Mouse (Mus musculus) intestine, embryonic 15.5 days (tissue): ENCODE measurements around the gene Cpn1. TPM values are rescaled to one million over a fixed set of nuclear protein-coding genes. Genes with fewer than 3 reads are reported as not detected.
A peak's percentile ranks its signal among the peaks of the same experiment; 100 is the strongest.

Source experiments
- ATAC-seq: fragments of 200-750 bp; cut with Nextera tagmentation; 2 replicates; pipeline ENCODE4 v1.8.0; 2017; ENCODE audit warnings: moderate TSS enrichment, moderate library complexity
- H3K27ac ChIP-seq: fragments of 300-500 bp; sonication (generic); 2 replicates; pipeline ENCODE4 v1.5.1; 2015; ENCODE audit warnings: mild to moderate bottlenecking, inconsistent platforms
- H3K27me3 ChIP-seq: fragments of 300-500 bp; sonication (generic); replicated peaks from 2 replicates; pipeline ENCODE4 v1.6.1; 2015; ENCODE audit warnings: inconsistent platforms
- H3K36me3 ChIP-seq: fragments of 300-500 bp; sonication (generic); 2 replicates; pipeline ENCODE4 v1.6.1; 2015; ENCODE audit warnings: inconsistent platforms
- H3K4me1 ChIP-seq: fragments of 300-500 bp; sonication (generic); replicated peaks from 2 replicates; pipeline ENCODE4 v1.6.1; 2015; ENCODE audit warnings: inconsistent platforms
- H3K4me2 ChIP-seq: fragments of 300-500 bp; sonication (generic); replicated peaks from 2 replicates; pipeline ENCODE4 v1.6.1; 2015; ENCODE audit warnings: mild to moderate bottlenecking, inconsistent platforms
- H3K4me3 ChIP-seq: fragments of 300-500 bp; sonication (generic); replicated peaks from 2 replicates; pipeline ENCODE4 v1.5.1; 2015; ENCODE audit warnings: inconsistent platforms
- H3K9ac ChIP-seq: fragments of 300-500 bp; sonication (generic); 2 replicates; pipeline ENCODE4 v1.6.1; 2015; ENCODE audit warnings: inconsistent platforms
- H3K9me3 ChIP-seq: fragments of 300-500 bp; sonication (generic); 2 replicates; pipeline ENCODE4 v1.6.1; 2016; ENCODE audit warnings: inconsistent platforms
- WGBS: fragments of 180-500 bp; shearing (Covaris S2); methylation state at CpG from one replicate; pipeline ENCODE4 v1.1.7; 2015; 5-methylcytosine and 5-hydroxymethylcytosine counted together
- polyA plus RNA-seq: library from polyadenylated mRNA; unstranded; fragments of >200 nt; fragmentation: Nextera tagmentation; extraction: Ambion mirVana; gene quantifications from 2 replicates; pipeline ENCODE4 v1.2.1, GENCODE M21; 2015

The Cpn1 gene
- polyA plus RNA-seq, 1 experiment from 2014 or later: 21.4 TPM

GRCm38 (mm10) chr19:43927967-43928366 is 58.4 kb downstream of the Cpn1 start:
- Histone ChIP-seq H3K36me3 (no peaks in the 10 kb centered on the region), H3K27me3 (no peaks in the 10 kb centered on the region), H3K9ac (no peak overlapping the region), H3K4me1 (peaks cover 7% of the 10 kb centered on the region), H3K9me3 (no peaks in the 10 kb centered on the region), H3K4me3 (no peak overlapping the region), H3K27ac (no peak overlapping the region), H3K4me2 (no peak overlapping the region)
- ATAC-seq: no peak
- 76% methylated on average over 5 of the region's 5 CpGs for WGBS

GRCm38 (mm10) chr19:43927057-43927456 is 59.3 kb downstream of the Cpn1 start:
- Histone ChIP-seq H3K27me3 (no peaks in the 10 kb centered on the region), H3K36me3 (no peaks in the 10 kb centered on the region), H3K4me2 (no peak overlapping the region), H3K27ac (0 out of 2 replicates have a peak overlapping the region, but pooled peaks have one; percentile 48), H3K9ac (no peak overlapping the region), H3K4me3 (no peak overlapping the region), H3K4me1 (peaks cover 7% of the 10 kb centered on the region), H3K9me3 (no peaks in the 10 kb centered on the region)
- no peak for ATAC-seq
- 57% methylated on average over 10 of the region's 10 CpGs for WGBS

DNA sequence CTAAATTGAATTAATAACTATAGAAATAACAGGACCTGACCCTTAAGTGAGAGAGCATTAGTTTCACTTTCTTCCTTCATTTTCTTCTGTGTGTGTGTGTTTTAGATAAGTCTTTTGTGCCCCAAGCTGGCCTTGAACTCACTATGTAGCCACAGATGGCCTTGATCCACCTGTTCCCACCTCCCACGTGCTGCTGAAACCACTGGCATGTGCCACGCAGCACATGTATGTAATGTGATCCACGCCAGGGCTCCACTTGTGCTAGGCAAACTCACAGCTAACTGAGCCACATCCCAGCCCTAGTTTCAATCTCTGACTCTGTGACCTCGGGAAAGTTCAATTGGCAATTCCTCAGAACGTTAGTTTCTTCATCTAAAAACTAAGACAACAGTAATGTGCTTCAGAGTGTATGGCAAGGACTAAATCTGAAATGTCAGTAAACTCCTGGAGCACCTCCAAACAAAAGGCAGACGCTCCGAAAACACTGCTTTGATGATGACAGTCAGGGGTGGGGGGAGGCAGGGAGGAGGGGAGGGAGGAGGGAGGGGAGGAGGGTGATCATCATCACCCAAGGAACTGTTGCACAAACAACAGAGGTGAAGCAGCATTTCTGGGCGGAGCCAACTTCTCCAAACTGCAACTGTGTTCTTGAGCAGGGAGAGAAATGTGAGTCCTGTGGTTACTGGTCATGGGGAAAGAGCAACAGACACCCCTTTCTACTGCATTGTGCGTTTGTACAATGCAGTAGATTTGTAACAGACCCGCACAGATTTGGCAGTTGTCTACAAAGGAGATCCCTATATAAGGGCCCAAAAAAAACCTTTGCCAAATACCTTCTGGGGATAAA is 60.0 kb downstream of the Cpn1 start:
- no peak overlapping the region for H3K4me2 ChIP-seq
- no peak overlapping the region for H3K27ac ChIP-seq
- H3K4me3 ChIP-seq: no peak overlapping the region
- ATAC-seq: no peak
- H3K36me3 ChIP-seq: no peaks in the 10 kb centered on the region
- H3K4me1 ChIP-seq: peaks cover 10% of the 10 kb centered on the region
- no peaks in the 10 kb centered on the region for H3K9me3 ChIP-seq
- H3K9ac ChIP-seq: no peak overlapping the region
- WGBS: 62% methylated on average over 10 of the region's 10 CpGs
- H3K27me3 ChIP-seq: no peaks in the 10 kb centered on the region

DNA sequence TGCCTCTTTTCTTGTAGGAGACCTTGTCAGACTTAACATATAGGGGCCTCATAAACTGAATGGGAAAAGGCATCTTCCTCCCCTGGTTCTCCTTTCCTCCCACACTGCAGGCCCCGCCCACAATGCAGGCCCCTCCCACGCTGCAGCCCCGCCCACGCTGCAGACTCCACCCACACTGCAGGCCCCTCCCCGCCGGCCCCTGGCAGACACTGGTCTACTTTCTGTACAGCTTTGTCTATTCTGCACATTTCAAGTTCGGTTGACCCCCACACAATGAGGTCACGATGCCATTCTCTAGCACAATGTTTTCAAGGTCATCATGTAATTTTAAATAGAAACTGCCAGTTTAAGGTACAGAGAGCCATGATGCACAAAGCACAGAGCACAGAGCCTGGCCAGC is 62.0 kb downstream of the Cpn1 start:
- Histone ChIP-seq H3K27ac (no peak overlapping the region), H3K36me3 (no peaks in the 10 kb centered on the region), H3K9ac (no peak overlapping the region), H3K4me2 (no peak overlapping the region), H3K27me3 (no peaks in the 10 kb centered on the region), H3K9me3 (no peaks in the 10 kb centered on the region), H3K4me3 (no peak overlapping the region), H3K4me1 (peaks cover 18% of the 10 kb centered on the region)
- WGBS: 61% methylated on average over 8 of the region's 8 CpGs
- no peak for ATAC-seq

DNA sequence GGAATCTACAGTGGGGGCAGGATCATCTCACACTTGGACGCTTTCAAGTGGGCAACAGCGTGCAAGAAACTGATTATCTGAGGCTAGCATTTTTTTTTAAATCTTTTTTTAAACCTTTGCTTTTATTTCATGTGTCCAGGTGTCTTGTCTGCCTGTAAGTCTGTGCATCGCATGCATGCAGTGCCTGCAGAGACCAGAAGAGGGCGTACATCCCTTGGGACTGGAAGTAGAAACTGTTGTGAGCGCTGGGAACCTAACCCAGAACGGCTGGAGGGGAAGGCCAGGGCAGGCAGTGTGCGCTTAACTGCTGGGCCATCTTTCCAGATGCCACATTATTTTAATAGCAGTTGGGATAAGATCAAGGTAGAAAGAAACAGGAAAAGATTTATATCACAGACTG is 63.4 kb downstream of the Cpn1 start:
- Histone ChIP-seq H3K27ac (no peak overlapping the region), H3K27me3 (no peaks in the 10 kb centered on the region), H3K9ac (no peak overlapping the region), H3K4me1 (peaks cover 18% of the 10 kb centered on the region), H3K4me2 (no peak overlapping the region), H3K4me3 (no peak overlapping the region), H3K36me3 (no peaks in the 10 kb centered on the region), H3K9me3 (no peaks in the 10 kb centered on the region)
- ATAC-seq: no peak
- 92% methylated on average over 7 of the region's 7 CpGs for WGBS

GRCm38 (mm10) chr19:43921410-43921809 is 64.9 kb downstream of the Cpn1 start:
- peak overlapping the region; percentile 7; the same call in 1 of the 2 replicates for H3K4me2 ChIP-seq
- peaks cover 19% of the 10 kb centered on the region for H3K4me1 ChIP-seq
- H3K4me3 ChIP-seq: no peak overlapping the region
- H3K27ac ChIP-seq: no peak overlapping the region
- H3K9ac ChIP-seq: no peak overlapping the region
- no peaks in the 10 kb centered on the region for H3K36me3 ChIP-seq
- WGBS: 48% methylated on average over 13 of the region's 13 CpGs
- H3K9me3 ChIP-seq: no peaks in the 10 kb centered on the region
- no peaks in the 10 kb centered on the region for H3K27me3 ChIP-seq
- ATAC-seq: no peak

- H3K27ac ChIP-seq: no peak overlapping the region
- no peak for ATAC-seq
- H3K27me3 ChIP-seq: no peaks in the 10 kb centered on the region
- no peak overlapping the region for H3K9ac ChIP-seq
- peak overlapping the region; percentile 33; the same call in 1 of the 2 replicates for H3K4me2 ChIP-seq
- WGBS: 44% methylated on average over 32 of the region's 32 CpGs
- no peaks in the 10 kb centered on the region for H3K36me3 ChIP-seq
- no peaks in the 10 kb centered on the region for H3K9me3 ChIP-seq
- no peak overlapping the region for H3K4me3 ChIP-seq
- peaks cover 19% of the 10 kb centered on the region for H3K4me1 ChIP-seq
These were observed 65.7 kb downstream of the Cpn1 start for GRCm38 (mm10) chr19:43920453-43921300.

- WGBS: 87% methylated on average over 4 of the region's 4 CpGs
- Histone ChIP-seq H3K9me3 (no peaks in the 10 kb centered on the region), H3K4me3 (no peak overlapping the region), H3K4me2 (no peak overlapping the region), H3K27ac (no peak overlapping the region), H3K27me3 (no peaks in the 10 kb centered on the region), H3K9ac (no peak overlapping the region), H3K36me3 (no peaks in the 10 kb centered on the region), H3K4me1 (peaks cover 25% of the 10 kb centered on the region)
- no peak for ATAC-seq
These were observed 66.5 kb downstream of the Cpn1 start for GRCm38 (mm10) chr19:43919841-43920240.

GRCm38 (mm10) chr19:43918834-43919233 is 67.5 kb downstream of the Cpn1 start:
- ATAC-seq: no peak
- no peaks in the 10 kb centered on the region for H3K27me3 ChIP-seq
- H3K9ac ChIP-seq: no peak overlapping the region
- peaks cover 25% of the 10 kb centered on the region for H3K4me1 ChIP-seq
- no peaks in the 10 kb centered on the region for H3K9me3 ChIP-seq
- H3K27ac ChIP-seq: no peak overlapping the region
- 80% methylated on average over 3 of the region's 3 CpGs for whole genome bisulfite sequencing
- no peak overlapping the region for H3K4me3 ChIP-seq
- H3K36me3 ChIP-seq: no peaks in the 10 kb centered on the region
- H3K4me2 ChIP-seq: no peak overlapping the region

DNA sequence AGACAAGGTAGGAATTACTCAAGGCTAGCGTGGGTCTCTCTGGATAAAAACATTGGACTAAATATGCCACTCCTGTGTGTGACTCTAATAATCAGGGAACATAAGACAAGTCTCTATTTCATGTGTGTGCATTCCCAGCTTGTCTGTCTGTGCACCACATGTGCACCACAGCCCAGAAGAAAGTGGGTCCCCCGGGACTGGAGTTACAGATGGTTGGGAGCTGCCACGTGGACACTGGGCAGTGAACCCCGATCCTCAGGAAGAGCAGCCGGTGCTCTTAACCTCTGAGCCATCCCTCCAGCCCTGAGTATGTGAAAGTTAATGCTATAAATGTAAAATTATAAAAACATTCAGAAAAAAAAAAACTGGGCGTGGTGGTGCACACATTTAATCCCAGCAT is 68.6 kb downstream of the Cpn1 start:
- Histone ChIP-seq H3K9me3 (no peaks in the 10 kb centered on the region), H3K4me2 (no peak overlapping the region; the same call in 1 of the 2 replicates), H3K9ac (no peak overlapping the region), H3K27ac (0 out of 2 replicates have a peak overlapping the region, but pooled peaks have one; percentile 71), H3K27me3 (no peaks in the 10 kb centered on the region), H3K4me1 (peaks cover 25% of the 10 kb centered on the region), H3K36me3 (no peaks in the 10 kb centered on the region), H3K4me3 (no peak overlapping the region)
- 91% methylated on average over 6 of the region's 6 CpGs for WGBS
- ATAC-seq: no peak

GRCm38 (mm10) chr19:43917406-43917691 is 69.0 kb downstream of the Cpn1 start:
- 0 out of 2 replicates have a peak overlapping the region, but pooled peaks have one; percentile 71 for H3K27ac ChIP-seq
- H3K27me3 ChIP-seq: no peaks in the 10 kb centered on the region
- ATAC-seq: no peak
- no peaks in the 10 kb centered on the region for H3K36me3 ChIP-seq
- no peak overlapping the region for H3K4me3 ChIP-seq
- 68% methylated on average over 2 of the region's 2 CpGs for WGBS
- peak overlapping the region; percentile 38 for H3K4me2 ChIP-seq
- no peak overlapping the region for H3K9ac ChIP-seq
- H3K9me3 ChIP-seq: no peaks in the 10 kb centered on the region
- peaks cover 25% of the 10 kb centered on the region for H3K4me1 ChIP-seq

- peaks cover 25% of the 10 kb centered on the region for H3K4me1 ChIP-seq
These were observed 69.6 kb downstream of the Cpn1 start for GRCm38 (mm10) chr19:43916586-43917405.

More at GRCm38 (mm10) chr19:43916586-43917405, 69.6 kb downstream of the Cpn1 start:
- WGBS: 46% methylated on average over 21 of the region's 21 CpGs
- Histone ChIP-seq H3K4me2 (peak overlapping the region; percentile 38), H3K9ac (no peak overlapping the region), H3K9me3 (no peaks in the 10 kb centered on the region), H3K36me3 (no peaks in the 10 kb centered on the region), H3K27me3 (no peaks in the 10 kb centered on the region), H3K27ac (peak overlapping the region; percentile 71; the same call in 1 of the 2 replicates), H3K4me3 (no peak overlapping the region; the same call in 1 of the 2 replicates)
- ATAC-seq: peak; percentile 94
